Mouse (Mus musculus): ENCODE data around the gene Methig1. TPM values are rescaled to one million over a fixed set of nuclear protein-coding genes. Genes with fewer than 3 reads are reported as not detected.

Gene Methig1
- polyA plus RNA-seq, 1 experiment from 2014 or later = not detected

DNA sequence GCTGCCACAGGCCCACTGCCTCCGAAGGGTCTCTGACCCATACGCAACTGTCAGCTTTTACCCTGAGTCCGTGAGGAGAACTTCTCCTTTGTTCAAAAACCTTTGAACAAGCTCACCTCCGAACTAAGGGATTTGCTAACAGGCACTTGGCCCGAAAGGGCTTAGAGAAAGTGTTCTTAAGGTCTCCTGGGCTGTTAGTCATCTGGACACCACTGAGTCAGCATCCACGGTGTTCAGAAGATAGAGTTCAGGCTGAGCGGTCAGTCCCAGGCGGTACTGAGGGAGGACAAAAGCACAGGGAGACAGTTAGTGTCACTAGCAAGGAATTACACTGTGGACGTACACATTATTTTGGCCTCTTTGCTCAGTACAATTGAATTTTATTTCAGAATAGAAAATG lies 35.9 kb downstream of the Methig1 start:
- no peaks in the 10 kb centered on the region for H3K27me3 ChIP-seq (replicated peaks; ENCODE audit: insufficient read depth, low read length)
- peak overlapping the region; percentile 81 for H3K27ac ChIP-seq (ENCODE audit: low read length)

DNA sequence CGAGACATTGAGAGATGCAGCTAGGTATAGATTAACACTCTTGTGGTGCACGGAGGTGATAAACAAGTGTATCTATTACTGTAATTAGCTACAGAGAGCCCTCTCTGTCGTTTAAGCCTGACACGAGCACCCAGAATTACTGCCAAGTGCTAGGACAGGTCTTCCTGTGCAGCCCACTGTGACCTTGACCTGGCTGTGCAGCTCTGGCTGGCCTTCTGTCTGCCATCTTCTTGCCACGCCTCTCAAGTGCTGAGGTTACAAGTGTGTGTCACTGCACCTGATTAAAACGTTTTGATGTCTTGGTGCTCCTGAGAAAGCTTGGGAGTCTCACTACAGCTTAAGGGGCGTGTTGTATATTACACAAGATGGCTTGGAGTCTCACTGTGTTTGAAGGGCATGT lies 38.1 kb downstream of the Methig1 start:
- no peak overlapping the region for H3K9ac ChIP-seq (replicated peaks; ENCODE audit: low read depth)
- no peaks in the 10 kb centered on the region for H3K9me3 ChIP-seq (ENCODE audit: low read length)
- no peak for DNase-seq (ENCODE audit: low spot score)
- no peak overlapping the region for H3K27ac ChIP-seq (ENCODE audit: low read length)
- no peaks in the 10 kb centered on the region for H3K4me1 ChIP-seq (ENCODE audit: insufficient read depth, low read depth, low read length)
- WGBS = 61% methylated on average over 7 of the region's 7 CpGs
- H3K36me3 ChIP-seq (ENCODE audit: insufficient read depth, low read length) = peaks cover 14% of the 10 kb centered on the region; the same call in 1 of the 2 replicates
- H3K4me2 ChIP-seq (replicated peaks; ENCODE audit: low read depth, low read length) = no peak overlapping the region
- no peaks in the 10 kb centered on the region for H3K27me3 ChIP-seq (replicated peaks; ENCODE audit: insufficient read depth, low read length)
- H3K4me3 ChIP-seq (ENCODE audit: low read depth, low read length) = no peak overlapping the region
- TF ChIP-seq EP300 (IDR thresholded peaks at IDR 0.05) = no peak
- TF ChIP-seq CTCF (IDR thresholded peaks at IDR 0.05) = no peak
- no peak for ATAC-seq

More for the DNA sequence above, 35.9 kb downstream of the Methig1 start:
- Histone ChIP-seq H3K36me3 (ENCODE audit: insufficient read depth, low read length) (no peaks in the 10 kb centered on the region), H3K4me2 (replicated peaks; ENCODE audit: low read depth, low read length) (no peak overlapping the region), H3K9ac (replicated peaks; ENCODE audit: low read depth) (no peak overlapping the region), H3K4me3 (ENCODE audit: low read depth, low read length) (no peak overlapping the region), H3K9me3 (ENCODE audit: low read length) (no peaks in the 10 kb centered on the region), H3K4me1 (ENCODE audit: insufficient read depth, low read depth, low read length) (no peaks in the 10 kb centered on the region)
- TF ChIP-seq CTCF (IDR thresholded peaks at IDR 0.05) (no peak), EP300 (IDR thresholded peaks at IDR 0.05) (no peak)
- WGBS = 53% methylated on average over 9 of the region's 9 CpGs
- peak; percentile 55 for DNase-seq (ENCODE audit: low spot score)
- ATAC-seq = 0 out of 2 replicates have a peak, but pooled peaks have one; percentile 12

DNA sequence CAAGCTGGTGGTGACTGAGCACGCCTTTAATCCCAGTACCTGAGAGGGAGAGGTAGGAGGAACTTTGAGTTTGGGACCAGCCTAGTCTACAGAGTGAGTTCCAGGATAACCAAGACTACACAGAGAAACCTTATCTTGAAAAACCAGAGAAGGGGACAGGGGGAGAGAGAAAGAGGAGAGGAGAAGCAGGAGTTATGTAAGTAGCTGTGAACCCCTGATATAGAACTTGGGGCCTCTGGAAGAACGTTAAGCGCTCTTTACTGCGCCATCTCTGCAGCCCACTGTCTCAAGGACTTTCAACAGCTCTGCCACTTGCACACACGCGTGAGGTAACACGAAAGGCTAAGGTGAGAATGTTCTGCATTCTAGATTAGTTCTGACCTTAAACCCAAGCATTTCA lies 38.6 kb downstream of the Methig1 start:
- ATAC-seq (no peak), DNase-seq (ENCODE audit: low spot score) (no peak)
- Histone ChIP-seq H3K4me1 (ENCODE audit: insufficient read depth, low read depth, low read length) (no peaks in the 10 kb centered on the region), H3K9ac (replicated peaks; ENCODE audit: low read depth) (no peak overlapping the region), H3K36me3 (ENCODE audit: insufficient read depth, low read length) (peaks cover 18% of the 10 kb centered on the region), H3K4me2 (replicated peaks; ENCODE audit: low read depth, low read length) (no peak overlapping the region), H3K9me3 (ENCODE audit: low read length) (no peaks in the 10 kb centered on the region), H3K27ac (ENCODE audit: low read length) (no peak overlapping the region), H3K27me3 (replicated peaks; ENCODE audit: insufficient read depth, low read length) (no peaks in the 10 kb centered on the region), H3K4me3 (ENCODE audit: low read depth, low read length) (no peak overlapping the region)
- TF ChIP-seq EP300 (IDR thresholded peaks at IDR 0.05) (no peak), CTCF (IDR thresholded peaks at IDR 0.05) (no peak)
- WGBS = 60% methylated on average over 7 of the region's 7 CpGs

DNA sequence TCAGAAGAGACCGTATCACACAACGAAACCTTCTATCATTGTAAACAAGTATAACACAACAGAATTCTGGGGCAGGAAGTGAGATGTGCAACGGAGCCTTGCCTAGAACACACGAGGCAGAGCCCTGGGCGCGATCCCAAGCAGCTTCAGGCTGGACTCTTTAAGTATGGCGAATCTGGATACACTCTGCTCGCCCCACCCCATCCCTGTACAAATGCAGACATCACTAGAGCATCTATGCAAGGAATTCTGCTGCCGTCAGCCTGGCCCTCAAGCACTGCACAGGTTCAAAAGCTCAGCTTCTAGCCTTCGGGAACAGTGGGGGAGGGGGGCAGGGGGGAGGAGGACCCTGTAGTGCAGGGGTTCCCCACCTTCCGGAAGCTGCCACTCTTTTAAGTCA lies 40.1 kb downstream of the Methig1 start:
- H3K4me1 ChIP-seq (ENCODE audit: insufficient read depth, low read depth, low read length) = no peaks in the 10 kb centered on the region
- no peak overlapping the region for H3K9ac ChIP-seq (replicated peaks; ENCODE audit: low read depth)
- H3K4me2 ChIP-seq (replicated peaks; ENCODE audit: low read depth, low read length) = no peak overlapping the region
- H3K27me3 ChIP-seq (replicated peaks; ENCODE audit: insufficient read depth, low read length) = no peaks in the 10 kb centered on the region
- H3K36me3 ChIP-seq (ENCODE audit: insufficient read depth, low read length) = peaks cover 26% of the 10 kb centered on the region
- no peak overlapping the region for H3K4me3 ChIP-seq (ENCODE audit: low read depth, low read length)
- TF ChIP-seq EP300 (IDR thresholded peaks at IDR 0.05) = no peak
- no peak for TF ChIP-seq CTCF (IDR thresholded peaks at IDR 0.05)
- no peak overlapping the region for H3K27ac ChIP-seq (ENCODE audit: low read length)
- DNase-seq (ENCODE audit: low spot score) (no peak), ATAC-seq (no peak)
- WGBS = 80% methylated on average over 11 of the region's 11 CpGs
- no peaks in the 10 kb centered on the region for H3K9me3 ChIP-seq (ENCODE audit: low read length)

DNA sequence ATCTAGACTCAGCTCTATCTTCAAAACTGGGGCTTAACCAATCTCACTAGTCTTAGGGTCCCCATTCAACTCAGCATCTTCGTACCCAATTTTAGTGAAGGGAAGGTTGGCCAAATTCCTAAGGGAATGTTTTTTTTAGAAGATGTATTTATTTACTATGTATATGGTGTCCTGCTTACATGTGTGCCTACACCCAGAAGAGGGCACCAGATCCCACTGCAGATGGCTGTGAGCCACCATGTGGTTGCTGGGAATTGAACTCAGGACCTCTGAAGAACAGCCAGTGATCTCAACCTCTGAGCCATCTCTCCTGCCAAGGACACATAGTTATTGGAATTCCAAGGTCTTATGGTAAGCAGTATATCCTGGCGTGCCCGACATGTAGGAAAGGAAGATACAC lies 42.6 kb downstream of the Methig1 start:
- Histone ChIP-seq H3K9ac (replicated peaks; ENCODE audit: low read depth) (no peak overlapping the region), H3K27me3 (replicated peaks; ENCODE audit: insufficient read depth, low read length) (no peaks in the 10 kb centered on the region), H3K4me2 (replicated peaks; ENCODE audit: low read depth, low read length) (no peak overlapping the region), H3K27ac (ENCODE audit: low read length) (no peak overlapping the region), H3K36me3 (ENCODE audit: insufficient read depth, low read length) (peaks cover 41% of the 10 kb centered on the region), H3K9me3 (ENCODE audit: low read length) (no peaks in the 10 kb centered on the region), H3K4me3 (ENCODE audit: low read depth, low read length) (no peak overlapping the region), H3K4me1 (ENCODE audit: insufficient read depth, low read depth, low read length) (no peaks in the 10 kb centered on the region)
- WGBS = 98% methylated on average over 3 of the region's 3 CpGs
- ATAC-seq = no peak
- TF ChIP-seq CTCF (IDR thresholded peaks at IDR 0.05) = peak; percentile 22; the same call in 1 of the 2 replicates
- TF ChIP-seq EP300 (IDR thresholded peaks at IDR 0.05) = no peak
- no peak for DNase-seq (ENCODE audit: low spot score)

DNA sequence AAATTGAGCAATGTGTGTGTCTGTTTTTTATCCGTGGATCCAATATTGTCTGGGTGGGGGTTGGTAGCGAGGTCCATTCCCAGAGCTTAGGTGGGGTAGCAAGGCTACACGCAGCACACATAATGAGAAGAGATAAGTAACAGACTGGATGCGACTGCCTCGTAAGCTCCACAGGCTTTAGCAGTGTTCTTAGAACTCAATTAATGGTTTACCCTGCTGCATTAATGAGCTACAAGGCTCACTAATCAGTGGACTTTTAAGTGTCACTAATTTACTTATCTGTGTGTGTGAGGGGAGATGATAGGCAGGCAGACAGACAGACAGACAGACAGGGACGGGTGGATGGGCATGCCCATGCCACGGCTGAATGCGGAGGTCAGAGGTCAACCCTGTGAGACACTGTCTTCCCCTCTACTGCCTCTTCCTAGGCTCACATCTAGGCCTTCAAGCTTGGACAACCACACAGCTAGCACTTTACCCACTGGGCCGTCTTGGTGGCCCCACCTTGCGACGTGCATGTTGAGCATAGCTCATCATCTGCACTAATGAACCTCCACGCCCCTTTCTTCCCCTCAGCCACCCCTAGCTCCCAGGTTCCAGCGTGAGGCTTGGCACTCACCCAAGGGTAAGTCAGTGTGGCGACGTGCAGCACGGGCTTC lies 47.8 kb downstream of the Methig1 start:
- H3K36me3 ChIP-seq (ENCODE audit: insufficient read depth, low read length) = peaks cover 42% of the 10 kb centered on the region
- H3K9ac ChIP-seq (replicated peaks; ENCODE audit: low read depth) = no peak overlapping the region
- DNase-seq (ENCODE audit: low spot score) (no peak), ATAC-seq (no peak)
- no peak overlapping the region for H3K4me3 ChIP-seq (ENCODE audit: low read depth, low read length)
- 88% methylated on average over 16 of the region's 16 CpGs for WGBS
- no peaks in the 10 kb centered on the region for H3K4me1 ChIP-seq (ENCODE audit: insufficient read depth, low read depth, low read length)
- no peak overlapping the region for H3K4me2 ChIP-seq (replicated peaks; ENCODE audit: low read depth, low read length)
- H3K9me3 ChIP-seq (ENCODE audit: low read length) = no peaks in the 10 kb centered on the region
- no peak overlapping the region for H3K27ac ChIP-seq (ENCODE audit: low read length)
- no peak for TF ChIP-seq CTCF (IDR thresholded peaks at IDR 0.05)
- TF ChIP-seq EP300 (IDR thresholded peaks at IDR 0.05) = no peak
- H3K27me3 ChIP-seq (replicated peaks; ENCODE audit: insufficient read depth, low read length) = no peaks in the 10 kb centered on the region
